Mouse (Mus musculus): ENCODE data around the gene Gh. TPM values are rescaled to one million over a fixed set of nuclear protein-coding genes. Genes with fewer than 3 reads are reported as not detected.

Gh gene
- polyA plus RNA-seq, 2 experiments: not detected

DNA sequence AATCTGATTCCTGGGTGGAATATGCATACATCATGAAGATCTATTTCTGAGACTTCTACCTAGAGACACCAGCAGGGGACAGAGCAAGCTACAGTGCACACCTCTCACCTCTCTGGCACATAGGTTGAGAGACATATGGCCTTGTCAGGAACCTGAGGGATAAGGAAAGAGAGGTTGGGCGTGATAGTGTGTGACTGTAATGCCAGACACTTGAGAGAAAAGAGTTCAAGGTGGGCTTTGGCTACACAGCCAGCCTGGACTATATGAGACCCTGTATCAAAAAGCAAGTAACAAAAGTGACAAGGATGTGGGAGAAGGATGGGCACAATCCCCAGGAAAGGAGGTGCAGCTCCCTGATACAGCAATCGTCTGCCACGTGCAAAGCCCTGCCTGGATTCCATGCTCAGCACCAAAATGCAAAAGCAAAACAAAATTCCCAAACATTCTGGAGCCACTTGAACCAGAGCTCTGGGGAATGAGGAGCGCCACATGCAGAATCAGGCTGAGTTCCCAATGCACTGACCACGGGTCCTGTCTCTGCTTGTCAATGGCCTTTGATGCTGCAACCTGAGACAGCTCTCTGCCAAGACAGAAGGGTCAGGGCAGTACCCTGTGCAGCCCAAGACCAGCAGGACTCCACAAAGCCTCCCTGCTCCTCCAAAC lies 30.4 kb downstream of the Gh start:
- Histone ChIP-seq H3K36me3 (replicated peaks; ENCODE audit: control insufficient read depth, insufficient read depth, low read depth) (peaks cover 10% of the 10 kb centered on the region), H3K4me2 (ENCODE audit: low read depth) (peak overlapping the region; percentile 92), H3K9ac (replicated peaks) (peak overlapping the region; percentile 95), H3K27me3 (ENCODE audit: control insufficient read depth, insufficient read depth, low read length) (no peaks in the 10 kb centered on the region), H3K4me1 (replicated peaks; ENCODE audit: control insufficient read depth in 2 of 2, insufficient read depth in 2 of 2, low read length in 1 of 2) (peaks cover 17 to 32% of the 10 kb centered on the region in 2 experiments), H3K4me3 (ENCODE audit: insufficient read depth in 1 of 2, low read depth in 2 of 2, low read length in 2 of 2) (peak overlapping the region; percentile 76 to 85), H3K9me3 (ENCODE audit: control insufficient read depth, low read length) (no peaks in the 10 kb centered on the region), H3K27ac (no peak overlapping the region)
- TF ChIP-seq CTCF (IDR thresholded peaks at IDR 0.05; ENCODE audit: low read depth): peak; percentile 10; the same call in 1 of the 2 replicates
- no peak for TF ChIP-seq EP300 (IDR thresholded peaks at IDR 0.05; ENCODE audit: low read depth)
- WGBS (ENCODE audit: insufficient replicate concordance): 50% methylated on average over 5 of the region's 5 CpGs
- no peak for DNase-seq (ENCODE audit: low read depth in 3 of 3, low spot score in 3 of 3)
- no peak for ATAC-seq (ENCODE audit: insufficient read depth)

DNA sequence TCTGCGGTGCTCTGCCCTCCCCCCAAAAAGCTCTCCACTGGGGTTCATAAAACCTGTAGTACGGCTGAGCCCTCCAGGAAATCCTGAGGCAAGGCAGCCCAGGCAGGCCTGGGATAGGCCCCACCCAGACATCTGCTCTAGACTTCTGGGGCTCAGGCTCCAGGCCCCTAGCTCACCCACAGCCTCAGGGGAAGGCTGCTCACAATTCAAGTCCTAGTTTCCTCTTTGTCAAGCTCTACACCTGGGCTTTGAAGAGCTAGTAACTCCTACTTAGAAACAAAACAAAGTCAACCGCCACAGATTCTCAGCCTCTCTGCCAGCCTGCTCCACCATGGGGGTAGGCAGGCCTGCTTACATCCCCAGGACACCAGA lies 32.6 kb downstream of the Gh start:
- Histone ChIP-seq H3K27ac (no peak overlapping the region), H3K4me1 (replicated peaks; ENCODE audit: control insufficient read depth in 2 of 2, insufficient read depth in 2 of 2, low read length in 1 of 2) (peaks cover 14 to 22% of the 10 kb centered on the region in 2 experiments), H3K9me3 (ENCODE audit: control insufficient read depth, low read length) (no peaks in the 10 kb centered on the region), H3K4me3 (ENCODE audit: insufficient read depth in 1 of 2, low read depth in 2 of 2, low read length in 2 of 2) (no peak overlapping the region), H3K36me3 (replicated peaks; ENCODE audit: control insufficient read depth, insufficient read depth, low read depth) (peaks cover 31% of the 10 kb centered on the region), H3K9ac (replicated peaks) (no peak overlapping the region; the same call in 1 of the 2 replicates), H3K4me2 (ENCODE audit: low read depth) (no peak overlapping the region; the same call in 1 of the 2 replicates), H3K27me3 (ENCODE audit: control insufficient read depth, insufficient read depth, low read length) (no peaks in the 10 kb centered on the region)
- ATAC-seq (ENCODE audit: insufficient read depth) (no peak), DNase-seq (ENCODE audit: low read depth in 3 of 3, low spot score in 3 of 3) (no peak)
- WGBS (ENCODE audit: insufficient replicate concordance): 43% methylated on average over 3 of the region's 3 CpGs
- TF ChIP-seq EP300 (IDR thresholded peaks at IDR 0.05; ENCODE audit: low read depth): no peak
- TF ChIP-seq CTCF (IDR thresholded peaks at IDR 0.05; ENCODE audit: low read depth): no peak

DNA sequence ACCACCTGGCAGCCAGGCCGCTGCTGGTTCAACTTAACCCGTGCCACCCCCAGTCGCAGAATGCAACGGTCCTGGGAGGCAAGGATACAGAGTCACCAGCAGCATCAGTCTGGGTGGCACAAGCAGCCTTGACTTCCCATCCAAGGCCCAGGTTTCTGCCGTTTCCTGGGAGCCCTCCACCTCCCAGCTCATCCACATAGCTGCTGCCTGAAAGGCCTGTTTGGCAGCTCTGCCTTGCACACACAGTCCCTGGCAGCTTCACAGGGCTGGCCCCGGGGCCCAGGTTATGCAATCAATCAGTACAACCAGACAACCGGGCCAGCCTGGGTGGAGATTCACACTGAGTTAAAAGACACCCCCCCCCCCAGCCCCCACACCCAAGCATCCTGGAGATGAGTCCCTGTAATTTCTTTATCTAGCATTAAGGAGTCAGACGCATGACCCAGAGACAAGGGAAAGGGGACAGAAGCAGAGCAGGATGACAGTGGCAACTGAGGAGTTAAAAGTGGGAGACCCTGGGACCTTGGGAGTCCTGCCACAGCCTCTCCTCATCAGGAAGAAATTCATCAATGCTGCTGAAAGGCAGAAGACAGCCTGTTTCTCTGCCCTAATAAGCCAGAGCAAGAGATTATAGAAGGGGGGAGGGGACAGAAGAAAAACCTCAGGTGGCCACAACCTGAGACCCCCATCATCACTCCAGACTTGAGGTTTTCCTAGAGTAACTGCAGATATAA lies 33.2 kb downstream of the Gh start:
- H3K9ac ChIP-seq (replicated peaks): no peak overlapping the region
- no peak overlapping the region for H3K4me3 ChIP-seq (ENCODE audit: insufficient read depth in 1 of 2, low read depth in 2 of 2, low read length in 2 of 2)
- ATAC-seq (ENCODE audit: insufficient read depth): no peak
- DNase-seq (ENCODE audit: low read depth in 3 of 3, low spot score in 3 of 3): no peak
- H3K36me3 ChIP-seq (replicated peaks; ENCODE audit: control insufficient read depth, insufficient read depth, low read depth): peaks cover 35% of the 10 kb centered on the region
- H3K4me1 ChIP-seq (replicated peaks; ENCODE audit: control insufficient read depth in 2 of 2, insufficient read depth in 2 of 2, low read length in 1 of 2): peaks cover 13 to 19% of the 10 kb centered on the region in 2 experiments
- no peaks in the 10 kb centered on the region for H3K27me3 ChIP-seq (ENCODE audit: control insufficient read depth, insufficient read depth, low read length)
- TF ChIP-seq EP300 (IDR thresholded peaks at IDR 0.05; ENCODE audit: low read depth) (no peak), CTCF (IDR thresholded peaks at IDR 0.05; ENCODE audit: low read depth) (no peak)
- H3K4me2 ChIP-seq (ENCODE audit: low read depth): 0 out of 2 replicates have a peak overlapping the region, but pooled peaks have one; percentile 6
- no peaks in the 10 kb centered on the region for H3K9me3 ChIP-seq (ENCODE audit: control insufficient read depth, low read length)
- no peak overlapping the region; the same call in 1 of the 2 replicates for H3K27ac ChIP-seq
- WGBS (ENCODE audit: insufficient replicate concordance): 63% methylated on average over 8 of the region's 8 CpGs

DNA sequence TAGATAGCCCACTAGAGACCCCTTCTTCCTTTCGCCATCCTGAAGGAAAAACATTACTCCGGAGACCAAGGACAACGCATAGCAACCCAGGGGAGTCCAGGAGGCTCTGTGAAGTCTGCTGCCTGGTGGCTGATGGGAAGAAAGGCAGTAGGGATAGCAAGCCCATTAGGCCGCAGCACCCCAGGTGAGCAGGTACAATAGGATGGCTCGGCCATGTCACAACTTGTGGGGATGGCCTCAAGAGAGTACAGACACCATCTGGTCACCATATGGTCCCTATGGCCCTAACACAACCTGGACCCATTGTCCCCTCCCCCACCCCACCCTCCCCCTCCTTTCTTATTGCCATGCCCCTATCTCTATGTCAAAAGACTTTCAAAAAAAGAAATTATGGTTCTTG lies 33.8 kb downstream of the Gh start:
- Histone ChIP-seq H3K27ac (no peak overlapping the region), H3K4me2 (ENCODE audit: low read depth) (no peak overlapping the region), H3K9ac (replicated peaks) (no peak overlapping the region), H3K9me3 (ENCODE audit: control insufficient read depth, low read length) (no peaks in the 10 kb centered on the region), H3K4me1 (replicated peaks; ENCODE audit: control insufficient read depth in 2 of 2, insufficient read depth in 2 of 2, low read length in 1 of 2) (peaks cover 11 to 17% of the 10 kb centered on the region in 2 experiments), H3K27me3 (ENCODE audit: control insufficient read depth, insufficient read depth, low read length) (no peaks in the 10 kb centered on the region), H3K4me3 (ENCODE audit: insufficient read depth in 1 of 2, low read depth in 2 of 2, low read length in 2 of 2) (no peak overlapping the region), H3K36me3 (replicated peaks; ENCODE audit: control insufficient read depth, insufficient read depth, low read depth) (peaks cover 41% of the 10 kb centered on the region)
- TF ChIP-seq EP300 (IDR thresholded peaks at IDR 0.05; ENCODE audit: low read depth): no peak
- TF ChIP-seq CTCF (IDR thresholded peaks at IDR 0.05; ENCODE audit: low read depth): no peak
- DNase-seq (ENCODE audit: low read depth in 3 of 3, low spot score in 3 of 3) (no peak), ATAC-seq (ENCODE audit: insufficient read depth) (no peak)
- 88% methylated on average over 5 of the region's 5 CpGs for WGBS (ENCODE audit: insufficient replicate concordance)

DNA sequence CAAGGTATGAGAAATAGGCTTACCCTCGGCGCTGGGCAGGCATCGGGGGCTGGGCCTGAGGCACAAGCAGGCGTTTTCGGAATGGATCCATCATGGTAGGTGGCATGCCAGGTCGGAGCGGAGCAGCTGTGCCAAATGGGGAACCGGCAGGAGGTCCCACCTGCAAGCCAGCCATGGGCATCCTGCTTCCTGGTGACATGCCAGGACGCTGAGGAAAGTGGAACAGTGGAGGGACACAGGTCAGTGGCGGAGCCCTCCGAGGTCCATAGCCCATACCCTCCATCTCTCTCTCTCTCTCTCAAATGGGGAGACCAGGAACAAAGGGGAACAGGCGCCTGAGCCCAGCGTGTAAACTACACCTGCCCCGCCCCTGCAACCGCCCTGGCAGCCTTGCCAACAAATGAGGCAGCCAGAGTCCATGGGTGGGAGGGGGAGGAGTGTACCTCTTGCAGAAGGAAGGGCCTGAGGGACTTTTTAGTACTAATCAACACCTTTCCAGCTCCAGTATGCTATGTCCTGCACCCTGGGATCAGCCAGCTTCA lies 34.3 kb downstream of the Gh start:
- Histone ChIP-seq H3K4me3 (ENCODE audit: insufficient read depth in 1 of 2, low read depth in 2 of 2, low read length in 2 of 2) (no peak overlapping the region), H3K4me2 (ENCODE audit: low read depth) (no peak overlapping the region), H3K27me3 (ENCODE audit: control insufficient read depth, insufficient read depth, low read length) (no peaks in the 10 kb centered on the region), H3K27ac (no peak overlapping the region), H3K9me3 (ENCODE audit: control insufficient read depth, low read length) (no peaks in the 10 kb centered on the region), H3K4me1 (replicated peaks; ENCODE audit: control insufficient read depth in 2 of 2, insufficient read depth in 2 of 2, low read length in 1 of 2) (peaks cover 11 to 17% of the 10 kb centered on the region in 2 experiments), H3K36me3 (replicated peaks; ENCODE audit: control insufficient read depth, insufficient read depth, low read depth) (peaks cover 46% of the 10 kb centered on the region), H3K9ac (replicated peaks) (no peak overlapping the region)
- DNase-seq (ENCODE audit: low read depth in 3 of 3, low spot score in 3 of 3) (no peak), ATAC-seq (ENCODE audit: insufficient read depth) (no peak)
- 78% methylated on average over 15 of the region's 15 CpGs for whole genome bisulfite sequencing (ENCODE audit: insufficient replicate concordance)
- no peak for TF ChIP-seq CTCF (IDR thresholded peaks at IDR 0.05; ENCODE audit: low read depth)
- no peak for TF ChIP-seq EP300 (IDR thresholded peaks at IDR 0.05; ENCODE audit: low read depth)
